ENCODE assay signal across 27 mouse cellular contexts in the genomic region with DNA sequence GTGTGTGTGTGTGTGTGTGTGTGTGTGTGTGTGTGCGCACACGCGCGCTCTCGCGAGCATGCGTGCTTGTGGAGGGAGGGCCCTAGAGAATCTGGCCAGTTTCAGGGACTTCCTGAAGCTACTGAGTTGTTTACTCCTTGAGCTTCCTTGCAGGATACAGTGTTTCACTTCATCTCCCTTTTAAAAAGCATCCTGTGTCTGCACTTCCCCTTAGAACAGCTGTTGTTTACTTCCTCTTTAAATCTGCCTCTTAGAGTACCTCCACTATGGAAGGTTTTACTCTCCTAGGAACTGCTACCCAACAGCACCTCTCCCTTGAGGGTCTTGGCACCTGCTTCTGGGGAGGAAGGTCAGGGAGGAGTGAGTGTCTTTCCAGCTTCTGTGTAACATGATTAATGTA. TPM values are rescaled to one million over a fixed set of nuclear protein-coding genes. Genes with fewer than 3 reads are reported as not detected.
DNase-seq lines count a peak whose midpoint lies in the region; ATAC-seq and TF ChIP-seq lines count a peak whose summit lies in the region.
"Had no signal": no experiment of that assay in that cellular context is flagged by ENCODE, and none has a peak within 500 bp of the region (broad histone marks: within the 10 kb centered on the region; RNA-seq: fewer than 3 reads in every experiment).

No protein-coding gene starts in this region.

- peaks cover 0 to 24% of the 10 kb centered on the region in 2 experiments; a peak in 2 of 4 replicates for H3K36me3 ChIP-seq in MEL (ENCODE audit: control insufficient read depth in 1 of 2, insufficient read depth in 2 of 2, low read length in 2 of 2)
- no peaks in the 10 kb centered on the region for H3K36me3 ChIP-seq in intestine, embryonic 15.5 days
- H3K36me3 ChIP-seq: embryonic facial prominence, embryonic 10.5 days; embryonic facial prominence, embryonic 12.5 days; forebrain, embryonic 15.5 days; G1E had no signal

- no peaks in the 10 kb centered on the region for H3K27me3 ChIP-seq in MEL (ENCODE audit: control insufficient read depth in 1 of 2, insufficient read depth in 2 of 2, low read length in 2 of 2)
- peaks cover 62% of the 10 kb centered on the region for H3K27me3 ChIP-seq in intestine, embryonic 15.5 days (replicated peaks)
- H3K27me3 ChIP-seq: CH12.LX had no signal

- H3K27ac ChIP-seq in MEL (ENCODE audit: control insufficient read depth, low read depth, low read length) = no peak overlapping the region
- no peak overlapping the region for H3K27ac ChIP-seq in intestine, embryonic 15.5 days
- H3K27ac ChIP-seq: embryonic facial prominence, embryonic 10.5 days; embryonic facial prominence, embryonic 12.5 days; forebrain, embryonic 13.5 days; forebrain, embryonic 15.5 days had no signal

- TF ChIP-seq CTCF in MEL (IDR thresholded peaks at IDR 0.05 in 2 of 3, conservative IDR thresholded peaks at IDR 0.05 in 1 of 3; ENCODE audit: control insufficient read depth in 1 of 3, insufficient read depth in 1 of 3, low read depth in 2 of 3, low read length in 3 of 3, poor library complexity in 1 of 3, severe bottlenecking in 1 of 3) = no peak

- H3K4me3 ChIP-seq in MEL (ENCODE audit: control insufficient read depth in 1 of 2, insufficient read depth in 1 of 2, low read depth in 2 of 2, low read length in 2 of 2) = no peak overlapping the region
- no peak overlapping the region for H3K4me3 ChIP-seq in intestine, embryonic 15.5 days (replicated peaks)
- H3K4me3 ChIP-seq: embryonic facial prominence, embryonic 10.5 days; embryonic facial prominence, embryonic 12.5 days; forebrain, embryonic 13.5 days; forebrain, embryonic 15.5 days had no signal

- H3K9ac ChIP-seq in MEL (ENCODE audit: control insufficient read depth, low read depth, low read length, poor library complexity, severe bottlenecking) = no peak overlapping the region
- H3K9ac ChIP-seq in intestine, embryonic 15.5 days = no peak overlapping the region
- H3K9ac ChIP-seq: embryonic facial prominence, embryonic 12.5 days; forebrain, embryonic 13.5 days; forebrain, embryonic 15.5 days; forebrain, postnatal 0 days had no signal

- 0 out of 2 replicates have a peak, but pooled peaks have one; percentile 13 for ATAC-seq in monocyte, adult 5-6 weeks (replicated peaks; ENCODE audit: insufficient number of reproducible peaks, low FRiP score, low TSS enrichment, poor library complexity, severe bottlenecking)
- no peak for ATAC-seq in intestine, embryonic 15.5 days
- ATAC-seq: CD4-positive, CD25-positive, alpha-beta regulatory T cell, adult 4 months; forebrain, embryonic 13.5 days; forebrain, embryonic 15.5 days; forebrain, postnatal 0 days had no signal

- TF ChIP-seq EP300 in MEL (IDR thresholded peaks at IDR 0.05; ENCODE audit: low read depth in 1 of 2, low read length in 2 of 2) = no peak

- 89% methylated on average over 7 of the region's 7 CpGs for WGBS in intestine, embryonic 15.5 days

- no peak for TF ChIP-seq RAD21 in MEL (IDR thresholded peaks at IDR 0.05; ENCODE audit: low read depth, low read length)

- intact Hi-C loops in gastrocnemius, postnatal 14 days (cut with DNase I; ENCODE audit: low total_unique reads) = no loop called here

- peak; percentile 33 for DNase-seq in A20 (ENCODE audit: low read depth, low spot score)
- DNase-seq in MEL (ENCODE audit: low read depth, low spot score) = peak; percentile 58
- no peak for DNase-seq in gastrocnemius, postnatal 14 days
- DNase-seq: adrenal gland, adult 2 months; adrenal gland, postnatal 10 days; adrenal gland, postnatal 25 days; B cell, adult 2 months; cerebellum, adult 11 months; cerebellum, adult 18-20 months; cerebellum, adult 8-10 months; cerebellum, adult 9-11 months; cerebellum, postnatal 25 days; forebrain, postnatal 0 days had no signal

- no peaks in the 10 kb centered on the region for H3K9me3 ChIP-seq in MEL (replicated peaks; ENCODE audit: insufficient read depth, low read length)
- no peaks in the 10 kb centered on the region for H3K9me3 ChIP-seq in intestine, embryonic 15.5 days
- H3K9me3 ChIP-seq: embryonic facial prominence, embryonic 10.5 days; embryonic facial prominence, embryonic 12.5 days; forebrain, embryonic 13.5 days; forebrain, embryonic 15.5 days; G1E had no signal

- no peaks in the 10 kb centered on the region for H3K79me2 ChIP-seq in MEL (ENCODE audit: control insufficient read depth, insufficient read depth, low read length, poor library complexity)

- no peak for TF ChIP-seq POLR2A in MEL (IDR thresholded peaks at IDR 0.05; ENCODE audit: control insufficient read depth in 1 of 2, insufficient read depth in 1 of 2, low read depth in 1 of 2, low read length in 2 of 2, poor library complexity in 1 of 2)

- no peak overlapping the region for H3K4me2 ChIP-seq in intestine, embryonic 15.5 days (replicated peaks)
- H3K4me2 ChIP-seq: embryonic facial prominence, embryonic 12.5 days; forebrain, embryonic 13.5 days; forebrain, embryonic 15.5 days had no signal

- H3K4me1 ChIP-seq in MEL (ENCODE audit: control insufficient read depth in 1 of 2, insufficient read depth in 2 of 2, low read length in 2 of 2) = peaks cover 2 to 25% of the 10 kb centered on the region in 2 experiments; a peak in 3 of 4 replicates
- H3K4me1 ChIP-seq in intestine, embryonic 15.5 days (replicated peaks) = peaks cover 2% of the 10 kb centered on the region

TF ChIP-seq in MEL, 35 proteins besides CTCF, POLR2A, EP300 and RAD21:
- TF ChIP-seq NRF1 (IDR thresholded peaks at IDR 0.05; ENCODE audit: insufficient read depth, low read depth, low read length, poor library complexity, severe bottlenecking) (no peak), BHLHE40 (IDR thresholded peaks at IDR 0.05; ENCODE audit: borderline replicate concordance, low read depth, low read length) (no peak), KAT2A (conservative IDR thresholded peaks at IDR 0.05; ENCODE audit: low read depth, low read length) (no peak), TCF12 (IDR thresholded peaks at IDR 0.05; ENCODE audit: low read depth, low read length) (no peak), ZNF384 (IDR thresholded peaks at IDR 0.05; ENCODE audit: low read depth, low read length) (no peak), TBP (IDR thresholded peaks at IDR 0.05; ENCODE audit: low read depth, low read length) (no peak), POLR2AphosphoS5 (IDR thresholded peaks at IDR 0.05; ENCODE audit: borderline replicate concordance, low read depth, low read length) (no peak), UBTF (IDR thresholded peaks at IDR 0.05; ENCODE audit: borderline replicate concordance, insufficient read depth, low read depth, low read length) (no peak), POLR2AphosphoS2 (IDR thresholded peaks at IDR 0.05; ENCODE audit: low read length) (no peak), MXI1 (IDR thresholded peaks at IDR 0.05; ENCODE audit: low read depth, low read length) (no peak), ZMIZ1 (IDR thresholded peaks at IDR 0.05; ENCODE audit: low read depth, low read length) (no peak), GABPA (IDR thresholded peaks at IDR 0.05; ENCODE audit: low read depth, low read length) (no peak), HCFC1 (IDR thresholded peaks at IDR 0.05; ENCODE audit: low read depth, low read length) (no peak), CHD1 (IDR thresholded peaks at IDR 0.05; ENCODE audit: low read depth, low read length) (no peak)

RNA-seq across cellular contexts. Expression of a gene that starts 55.2 kb away (rescaled TPM):
- not detected in 2 replicates for total RNA-seq in MEL (2012; rRNA removed)
- under 1 TPM in 1 of 2 experiments, not detected in 1; 0.17 TPM for polyA plus RNA-seq in MEL (2012; ENCODE audit: insufficient read depth in 1 of 2, insufficient read length in 2 of 2, low read depth in 1 of 2, low replicate concordance in 2 of 2, missing spikeins in 1 of 2)
- total RNA-seq in monocyte, adult 5-6 weeks (2017) = not detected in 3 replicates
- polyA plus RNA-seq in intestine, embryonic 15.5 days (2015; fragmentation: Nextera tagmentation; extraction: Ambion mirVana) = 0.14 and 0.20 TPM in 2 replicates
- total RNA-seq in gastrocnemius, postnatal 14 days (2021) = not detected
- total RNA-seq: adrenal gland, adult 2 months; adrenal gland, postnatal 10 days; adrenal gland, postnatal 25 days; adrenal gland, postnatal 4 days; forebrain, postnatal 0 days had no signal
- polyA plus RNA-seq: adrenal gland, adult 2 months; brain, embryonic 14.5 days; CD4-positive, CD25-positive, alpha-beta regulatory T cell, adult 4 months; cortical plate, adult 2 months; embryonic facial prominence, embryonic 10.5 days; embryonic facial prominence, embryonic 14.5 days; forebrain, embryonic 11.5 days; forebrain, embryonic 13.5 days; forebrain, embryonic 15.5 days; forebrain, postnatal 0 days; G1E had no signal
